Mouse (Mus musculus): ENCODE results near the gene Fancc.
"Not testable (repeated sequence)": the region's sequence is repeated elsewhere in the genome, so short reads cannot be mapped to it uniquely, and the experiment has no call there.

Fancc gene

GRCm38 (mm10) chr13:63514931-63515360 is 17.9 kb upstream of the Fancc start:
- no peak for DNase-seq

DNA sequence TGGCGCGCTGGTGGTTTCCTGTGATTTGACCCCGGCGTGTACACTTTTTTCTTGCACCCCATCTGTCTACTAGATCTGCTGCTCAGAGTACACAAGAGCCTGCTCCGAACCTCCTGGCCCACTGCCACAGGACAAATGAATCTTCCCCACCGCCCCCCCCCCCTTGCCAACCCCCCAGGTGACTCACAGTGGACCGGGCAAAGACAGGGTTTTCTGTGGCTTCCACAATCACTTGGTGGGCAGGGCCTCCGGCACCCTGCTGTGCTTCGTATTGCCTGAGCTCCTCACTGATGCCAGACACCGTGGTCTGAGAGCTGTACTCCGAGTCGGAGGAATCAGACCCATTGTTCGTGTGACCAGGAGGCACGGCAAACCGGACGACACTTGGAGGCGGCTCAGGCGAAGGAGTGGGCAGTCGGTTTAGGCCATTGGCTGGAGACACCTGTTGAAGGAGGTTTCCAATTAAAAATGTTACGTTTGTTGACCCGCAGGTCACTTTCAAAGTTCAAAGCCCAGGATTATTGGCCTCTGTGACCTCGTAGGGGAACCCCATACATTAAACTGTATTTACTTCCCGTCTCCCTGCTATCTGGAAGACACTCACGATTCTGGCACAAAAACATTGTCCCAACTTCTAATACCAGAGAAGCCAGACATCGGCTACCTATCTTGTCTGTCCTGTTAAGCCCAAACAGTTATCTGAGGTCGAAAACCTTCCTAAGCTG is 16.5 kb upstream of the Fancc start:
- no peak for DNase-seq

GRCm38 (mm10) chr13:63512411-63512810 is 15.3 kb upstream of the Fancc start:
- DNase-seq, result no peak

DNA sequence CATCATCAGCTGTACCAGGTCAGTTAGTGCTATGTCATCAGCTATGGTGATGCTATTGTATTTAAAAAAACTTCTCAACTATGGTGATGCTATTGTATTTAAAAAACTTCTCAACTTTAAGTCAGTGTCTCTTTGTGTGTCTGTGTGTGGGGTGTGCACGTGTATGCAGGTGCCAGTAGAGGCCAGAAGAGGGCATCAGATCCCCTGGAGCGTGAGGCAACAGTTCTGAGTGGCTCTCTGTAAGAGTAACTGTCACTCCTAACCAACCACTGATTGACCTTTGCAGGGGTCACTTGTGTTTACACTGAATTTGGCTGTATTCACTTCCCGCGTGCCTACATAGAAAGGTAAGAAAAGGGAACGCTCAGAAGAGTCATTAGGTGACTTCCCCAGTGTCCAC is 10.7 kb upstream of the Fancc start:
- no peak for DNase-seq

DNA sequence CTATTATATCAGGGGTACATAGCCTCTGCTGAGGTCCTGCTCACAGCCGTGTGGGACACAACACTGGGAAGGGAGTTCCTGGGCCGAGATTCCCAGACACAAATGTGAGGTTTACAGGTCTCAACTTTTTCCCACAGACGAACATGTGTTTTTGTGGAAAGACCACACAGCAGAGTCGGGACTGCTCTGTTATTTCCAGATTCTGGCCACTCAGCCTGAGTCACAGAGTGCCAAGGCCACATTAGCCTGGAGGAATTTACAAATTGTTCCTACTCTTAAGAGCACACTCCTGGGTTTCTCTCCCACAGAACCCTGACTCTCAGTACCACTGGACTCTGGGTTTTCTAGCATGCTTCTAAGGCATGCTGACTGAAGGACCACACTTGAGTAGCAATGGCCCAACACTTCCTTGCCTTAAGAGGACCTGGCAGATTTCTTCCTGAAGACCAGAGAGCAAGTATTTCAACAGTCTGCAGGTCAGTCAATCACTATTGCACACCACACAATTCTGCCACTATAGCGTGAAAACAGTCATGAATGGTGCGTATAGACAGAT is 10.0 kb upstream of the Fancc start:
- no peak for DNase-seq

- DNase-seq, result no peak
Observed at GRCm38 (mm10) chr13:63506364-63506763, 9.3 kb upstream of the Fancc start.

DNA sequence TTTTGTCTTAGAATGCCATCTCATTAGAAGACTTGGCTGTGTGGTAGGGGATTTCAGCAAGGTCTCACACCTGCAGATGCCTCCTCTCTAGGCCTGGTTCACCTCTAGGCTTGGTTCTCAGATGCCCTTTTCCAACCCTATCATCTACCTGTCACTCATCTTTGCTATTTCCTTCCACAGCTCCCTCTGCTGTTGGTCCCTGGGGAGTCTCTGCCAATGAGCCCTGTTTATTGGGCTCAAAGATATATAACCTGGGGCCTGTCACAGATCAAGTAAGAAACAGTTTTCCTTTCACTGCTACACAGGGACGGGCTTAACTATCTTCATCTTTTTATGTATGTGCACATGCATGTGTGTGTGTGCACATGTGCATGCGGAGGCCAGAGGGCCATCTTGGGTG is 5.3 kb upstream of the Fancc start:
- DNase-seq, result no peak

- DNase-seq, result no peak
Observed at GRCm38 (mm10) chr13:63499489-63499888, 2.4 kb upstream of the Fancc start.

- no peak for DNase-seq
Observed at GRCm38 (mm10) chr13:63487707-63488042, 9.4 kb downstream of the Fancc start.

DNA sequence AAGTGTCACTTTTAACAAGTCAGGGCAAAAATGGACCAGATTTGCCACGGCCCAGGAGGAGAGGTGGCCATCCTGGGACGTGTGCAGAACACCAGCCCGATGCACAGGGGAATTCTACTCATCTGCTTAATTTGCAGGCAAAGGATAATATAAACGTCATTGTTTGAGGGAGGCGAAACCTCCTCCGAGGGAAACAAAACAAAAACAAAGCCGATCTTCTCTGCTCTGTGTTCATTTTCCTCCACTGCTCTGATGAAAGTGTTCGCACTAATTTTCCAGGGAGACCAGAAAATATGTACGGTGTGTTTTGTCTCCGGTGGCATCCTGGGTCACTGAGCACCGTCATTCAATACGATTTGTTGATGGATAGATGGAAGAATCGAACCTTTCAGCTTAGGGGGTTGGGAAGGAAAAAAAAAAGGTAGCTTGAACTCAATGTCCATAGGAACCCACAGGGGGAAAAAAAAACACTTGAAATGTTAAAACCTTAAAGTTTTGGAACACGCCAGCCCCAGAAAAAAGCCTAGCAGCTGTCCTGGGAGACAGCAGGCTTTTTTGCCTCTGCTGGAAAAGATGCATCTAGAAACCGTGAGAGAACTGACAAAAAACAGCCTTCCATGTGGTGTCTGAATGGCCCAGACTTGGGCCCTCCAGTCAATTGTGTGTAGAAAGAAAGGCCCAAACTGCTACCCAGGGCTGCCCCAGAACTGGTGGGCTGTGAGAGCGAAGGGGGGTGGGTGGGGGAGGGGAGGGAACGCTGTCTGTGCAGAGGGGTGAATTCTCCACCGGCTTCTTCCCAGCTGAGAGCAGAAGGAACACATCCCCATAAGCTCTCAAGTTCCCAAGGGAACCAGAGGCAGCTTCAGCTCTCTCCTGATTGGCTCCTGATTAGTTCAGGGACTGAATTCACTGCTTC is 10.0 kb downstream of the Fancc start:
- no peak for DNase-seq

DNA sequence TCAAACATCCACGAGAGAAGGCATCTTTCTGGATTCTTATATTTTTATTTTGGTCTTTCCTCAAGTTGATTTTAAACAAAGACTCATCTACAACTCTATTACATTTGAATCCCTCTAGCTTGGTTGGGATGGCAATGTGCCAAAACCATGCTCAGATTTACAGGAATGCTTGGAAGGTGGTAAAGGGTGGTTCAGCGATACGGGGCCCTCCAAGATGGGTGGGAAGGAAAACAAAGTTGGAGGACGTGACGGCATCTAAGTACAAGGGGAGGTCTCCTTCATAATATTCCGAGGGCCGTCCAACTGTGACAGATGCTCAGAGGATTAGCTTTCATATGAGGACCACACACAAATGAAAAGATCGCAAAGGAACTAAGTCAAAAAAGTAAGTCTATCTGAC is 21.7 kb downstream of the Fancc start:
- no peak for DNase-seq

DNA sequence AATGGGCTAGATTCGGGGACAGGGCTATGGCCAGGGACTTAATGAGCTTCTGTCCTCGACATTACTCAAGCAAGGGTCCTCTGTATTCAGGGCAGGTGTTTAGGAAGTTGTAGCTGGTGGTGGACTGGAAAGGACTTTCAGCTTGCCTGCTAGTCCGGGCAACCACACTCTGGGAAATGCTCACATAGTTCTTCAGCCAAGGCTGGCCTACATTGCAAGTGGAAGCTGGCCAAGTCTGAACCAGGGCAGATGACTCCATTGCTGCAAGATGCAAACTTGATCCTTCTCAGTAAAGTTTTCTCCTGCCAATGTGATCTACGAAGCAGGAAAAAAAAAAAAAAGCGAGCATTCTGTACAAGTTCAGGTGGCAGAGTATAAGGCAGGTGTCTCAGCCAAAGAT is 44.2 kb downstream of the Fancc start:
- DNase-seq, result no peak

DNA sequence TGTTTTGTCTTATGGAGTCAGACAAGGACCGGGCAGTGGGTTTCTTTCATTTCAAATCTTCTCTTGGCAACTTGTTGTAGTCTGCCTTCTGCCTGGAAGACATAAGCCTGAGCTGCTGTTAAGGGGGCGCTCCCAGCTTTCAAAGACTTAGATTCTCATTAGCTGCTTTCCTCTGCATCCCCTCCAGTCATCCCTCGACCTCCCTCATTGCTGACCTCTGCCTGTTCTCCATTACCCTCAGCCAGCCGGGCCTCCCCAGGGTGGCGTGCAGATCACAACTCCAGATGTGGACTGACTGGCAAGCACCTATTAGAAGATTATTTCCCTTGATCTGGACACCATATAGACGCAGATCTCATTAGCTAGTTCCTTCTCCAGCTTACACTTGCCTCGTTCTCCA is 45.9 kb downstream of the Fancc start:
- no peak for DNase-seq

DNA sequence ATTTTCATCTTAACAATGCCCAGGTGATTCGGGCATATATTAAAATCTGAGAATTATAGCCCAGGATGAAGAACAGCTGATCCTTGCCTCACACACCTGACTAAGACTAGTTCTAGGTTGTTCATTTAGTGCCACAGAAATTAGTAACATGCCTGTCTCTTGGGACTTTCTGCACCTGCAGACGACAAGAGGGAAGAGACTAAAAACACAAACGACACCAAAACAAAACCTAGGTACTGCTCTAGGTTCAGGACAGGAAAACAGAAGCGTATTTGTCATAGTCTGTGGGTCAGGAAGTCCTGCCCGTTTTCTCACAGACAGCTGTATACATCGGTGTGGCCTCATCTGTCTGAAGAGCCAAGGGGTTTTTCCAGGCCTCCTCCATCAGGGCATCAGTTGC is 51.7 kb downstream of the Fancc start:
- no peak for DNase-seq

GRCm38 (mm10) chr13:63432759-63433158 is 64.3 kb downstream of the Fancc start:
- peak; percentile 21 for DNase-seq

DNA sequence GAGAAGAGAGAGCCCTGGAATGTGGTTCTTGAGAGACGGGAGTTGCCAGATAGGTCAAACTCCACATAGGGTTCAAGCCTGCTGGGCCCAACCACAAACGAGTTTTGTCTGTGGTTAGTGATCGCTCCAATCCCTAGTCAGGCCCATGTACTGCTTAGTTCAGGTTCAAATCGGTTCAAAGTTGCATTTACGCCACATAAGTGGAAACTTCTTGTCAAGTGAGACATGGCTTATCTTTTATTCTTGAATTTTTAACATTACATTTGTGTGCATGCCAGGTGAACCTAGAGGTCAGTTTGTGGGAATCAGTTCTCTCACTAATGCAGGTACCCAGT is 65.3 kb downstream of the Fancc start:
- DNase-seq, result no peak

DNA sequence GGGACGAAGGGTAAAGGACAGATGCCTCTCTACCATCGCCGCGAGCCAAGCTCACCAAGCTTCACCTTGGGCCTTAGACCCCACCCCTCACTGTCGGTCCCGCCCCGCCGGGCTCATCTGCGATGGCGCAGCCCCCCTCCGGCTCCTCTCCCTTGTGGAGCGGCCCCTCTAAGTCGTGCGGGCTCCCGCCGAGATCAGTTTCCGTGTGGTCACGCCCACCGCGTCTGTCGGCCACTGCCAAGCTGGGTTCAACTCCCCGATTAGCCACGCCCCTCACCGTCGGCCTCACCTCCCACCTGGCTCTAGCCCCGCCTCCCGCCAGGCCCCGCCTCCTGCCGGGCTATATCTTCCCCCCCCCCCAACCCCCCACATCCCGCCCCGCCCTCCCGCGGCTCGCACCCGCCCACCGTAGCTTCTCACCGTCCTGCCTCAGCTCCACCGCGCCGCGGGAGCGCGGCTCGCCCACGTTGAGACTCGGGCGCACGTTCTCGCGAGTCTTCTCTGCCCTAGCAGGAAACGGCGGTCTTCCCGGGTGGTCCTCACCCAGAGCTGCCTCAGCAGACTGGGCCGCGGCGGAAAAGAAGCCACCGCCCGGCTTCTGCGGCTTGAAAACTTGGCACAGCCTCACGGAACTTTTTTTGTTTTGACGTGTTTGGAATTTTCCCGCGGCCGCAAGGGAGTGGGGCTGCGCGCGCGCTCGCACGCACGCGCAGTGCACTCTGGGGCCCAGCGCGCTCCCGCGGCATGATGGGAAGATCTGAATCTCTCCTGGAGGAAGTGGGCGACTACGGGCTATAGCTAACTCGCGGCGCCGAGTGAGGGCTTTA is 65.8 kb downstream of the Fancc start:
- DNase-seq, result peak; percentile 95

DNA sequence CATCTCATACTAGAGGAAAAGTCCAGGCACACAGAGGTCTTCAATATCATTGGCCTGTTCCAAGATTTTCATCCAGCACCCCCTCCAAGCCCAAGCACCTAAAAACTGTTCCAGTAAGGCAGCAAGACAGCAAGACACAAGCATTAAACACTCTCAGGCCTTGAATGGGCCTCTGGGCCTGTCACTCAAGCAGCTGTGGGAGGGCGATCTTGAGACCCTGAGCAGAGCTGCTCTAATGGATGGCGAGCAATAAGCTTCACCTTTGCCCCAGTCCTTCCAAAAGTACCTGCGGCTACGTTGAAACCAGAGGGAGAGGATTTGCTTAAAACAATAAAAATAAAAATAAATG is 66.4 kb downstream of the Fancc start:
- DNase-seq, result no peak

GRCm38 (mm10) chr13:63430206-63430605 is 66.9 kb downstream of the Fancc start:
- DNase-seq, result no peak

GRCm38 (mm10) chr13:63428211-63428610 is 68.9 kb downstream of the Fancc start:
- DNase-seq, result not testable (repeated sequence)

- DNase-seq, result no peak
Observed at GRCm38 (mm10) chr13:63423060-63423459, 74.0 kb downstream of the Fancc start.

DNA sequence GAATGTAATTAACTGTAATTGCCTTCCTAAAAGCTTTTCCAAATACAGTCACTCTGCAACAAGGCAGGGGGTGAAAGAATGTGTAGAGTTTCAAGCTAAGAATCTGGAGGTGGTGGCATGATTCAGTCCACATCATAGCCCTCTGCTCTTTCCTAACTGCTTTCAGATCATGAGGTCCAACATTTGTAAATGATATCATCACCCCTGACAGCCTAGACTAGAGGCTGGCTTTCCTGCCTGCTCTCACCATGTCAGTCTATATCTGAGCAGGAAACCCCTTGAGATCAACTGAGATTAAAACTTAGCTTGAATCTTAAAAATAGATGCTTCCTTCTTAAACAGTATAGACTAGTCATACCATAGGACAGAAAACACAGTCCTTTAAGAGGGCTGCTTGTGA is 75.9 kb downstream of the Fancc start:
- DNase-seq, result no peak

- DNase-seq, result no peak
Observed at GRCm38 (mm10) chr13:63418148-63418547, 78.9 kb downstream of the Fancc start.
